Mouse (Mus musculus) brain, embryonic 14.5 days (tissue): ENCODE measurements around the gene Sft2d2.

Experiments used
- CTCF ChIP-seq: fragments of 200-500 bp; IDR thresholded peaks from 2 replicates; pipeline ENCODE4 v1.5.1; 2012; ENCODE audit warnings: inconsistent platforms, mild to moderate bottlenecking, moderate library complexity, borderline replicate concordance; ENCODE audit not compliant: insufficient read depth, insufficient read length; ENCODE audit errors: extremely low read depth
- POLR2A ChIP-seq: fragments of 200-500 bp; IDR thresholded peaks from 2 replicates; pipeline ENCODE4 v1.6.1; 2012; ENCODE audit warnings: mild to moderate bottlenecking, inconsistent platforms, borderline replicate concordance; ENCODE audit not compliant: poor library complexity, insufficient read depth, insufficient read length, severe bottlenecking; ENCODE audit errors: extremely low read depth

DNA sequence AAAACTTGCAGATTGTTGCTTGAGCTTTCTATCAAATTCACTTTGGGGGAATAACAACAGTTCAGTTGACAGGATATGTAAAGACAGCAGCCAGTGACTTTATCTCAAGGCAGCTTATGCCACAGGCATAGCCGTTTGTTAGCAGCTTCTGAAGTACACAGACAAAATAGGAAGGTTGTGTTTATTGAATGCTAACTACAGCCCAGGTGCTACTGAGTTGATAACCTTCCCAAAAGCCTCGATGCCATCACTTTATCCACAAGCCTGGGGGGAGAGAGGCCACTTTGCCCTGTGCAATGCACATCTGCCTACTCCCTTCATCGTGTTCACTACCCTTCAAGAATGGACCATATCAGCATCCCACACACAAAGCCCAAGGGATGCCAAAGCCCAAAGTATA is 54.0 kb downstream of the Sft2d2 start:
- TF ChIP-seq CTCF (no peak), POLR2A (no peak)
